Mouse (Mus musculus): Measurements from ENCODE around the gene Slc27a5. TPM values are rescaled to one million over a fixed set of nuclear protein-coding genes. Genes with fewer than 3 reads are reported as not detected.

The Slc27a5 gene
- polyA plus RNA-seq, 1 experiment from 2014 or later: not detected

DNA sequence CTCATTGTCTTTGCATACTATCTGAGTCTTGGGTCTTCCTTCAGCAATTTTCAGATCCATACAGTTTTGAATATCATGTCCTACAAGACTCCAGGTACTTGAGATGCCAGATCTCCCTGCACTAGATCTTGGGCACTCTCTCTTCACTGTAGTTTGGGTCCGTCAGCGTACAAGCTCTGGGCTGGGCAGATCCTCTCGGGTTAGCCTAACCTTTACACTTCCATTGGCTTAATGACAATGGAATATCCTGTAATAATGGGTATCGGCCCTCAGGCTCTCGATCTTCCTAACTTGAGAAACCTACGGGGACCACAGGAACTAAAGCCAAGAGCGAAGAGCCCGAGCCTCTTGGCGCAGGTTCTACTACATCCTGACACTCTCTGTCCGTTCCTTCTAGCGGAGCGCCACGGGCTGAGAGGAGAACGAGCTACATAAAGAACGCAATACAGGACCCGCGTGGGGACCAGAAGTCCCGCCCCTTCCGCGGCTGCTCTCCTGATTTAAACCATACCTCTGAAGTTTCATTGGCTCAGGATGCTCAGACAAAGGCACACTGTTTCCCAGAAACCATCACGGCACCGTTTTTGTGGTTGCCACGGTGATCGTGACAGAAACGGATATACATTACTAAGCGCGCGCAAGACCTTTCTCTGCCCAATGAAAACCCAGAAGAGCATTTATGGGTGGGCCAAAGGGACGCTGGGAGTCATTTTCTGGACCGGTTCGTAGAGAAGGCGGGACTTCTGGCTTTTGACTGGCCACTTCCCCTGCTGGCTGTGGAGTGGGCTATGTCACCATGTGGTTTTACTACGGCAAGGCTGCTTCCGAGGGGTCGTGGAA is 48.7 kb downstream of the Slc27a5 start:
- WGBS: 10% methylated on average over 35 of the region's 35 CpGs
- Histone ChIP-seq H3K9me3 (ENCODE audit: control insufficient read depth, low read length) (no peaks in the 10 kb centered on the region), H3K9ac (ENCODE audit: low read length) (peak overlapping the region; percentile 72), H3K4me2 (ENCODE audit: low read depth, severe bottlenecking) (peak overlapping the region; percentile 61), H3K27ac (replicated peaks; ENCODE audit: low read depth, low read length) (peak overlapping the region; percentile 81), H3K27me3 (ENCODE audit: control insufficient read depth, insufficient read depth, low read length) (no peaks in the 10 kb centered on the region), H3K4me3 (ENCODE audit: low read depth, low read length) (peak overlapping the region; percentile 36), H3K4me1 (ENCODE audit: control insufficient read depth, insufficient read depth, low read length) (no peaks in the 10 kb centered on the region), H3K36me3 (ENCODE audit: control insufficient read depth, insufficient read depth, low read length) (no peaks in the 10 kb centered on the region)
- DNase-seq (ENCODE audit: low spot score) (peak; percentile 94), ATAC-seq (ENCODE audit: insufficient number of reproducible peaks, low FRiP score, low TSS enrichment, low read depth) (peak; percentile 98)

- no peak for DNase-seq (ENCODE audit: low spot score)
- no peak for ATAC-seq (ENCODE audit: insufficient number of reproducible peaks, low FRiP score, low TSS enrichment, low read depth)
- Histone ChIP-seq H3K4me2 (ENCODE audit: low read depth, severe bottlenecking) (no peak overlapping the region), H3K4me3 (ENCODE audit: low read depth, low read length) (no peak overlapping the region), H3K9me3 (ENCODE audit: control insufficient read depth, low read length) (no peaks in the 10 kb centered on the region), H3K27me3 (ENCODE audit: control insufficient read depth, insufficient read depth, low read length) (no peaks in the 10 kb centered on the region), H3K27ac (replicated peaks; ENCODE audit: low read depth, low read length) (no peak overlapping the region), H3K9ac (ENCODE audit: low read length) (no peak overlapping the region), H3K4me1 (ENCODE audit: control insufficient read depth, insufficient read depth, low read length) (no peaks in the 10 kb centered on the region), H3K36me3 (ENCODE audit: control insufficient read depth, insufficient read depth, low read length) (no peaks in the 10 kb centered on the region)
Measured at GRCm38 (mm10) chr7:12943488-12943887, 54.5 kb downstream of the Slc27a5 start.

GRCm38 (mm10) chr7:12940599-12940998 is 57.4 kb downstream of the Slc27a5 start:
- H3K4me2 ChIP-seq (ENCODE audit: low read depth, severe bottlenecking): no peak overlapping the region
- H3K4me3 ChIP-seq (ENCODE audit: low read depth, low read length): no peak overlapping the region
- peaks cover 3% of the 10 kb centered on the region; the same call in 1 of the 2 replicates for H3K9me3 ChIP-seq (ENCODE audit: control insufficient read depth, low read length)
- H3K4me1 ChIP-seq (ENCODE audit: control insufficient read depth, insufficient read depth, low read length): no peaks in the 10 kb centered on the region
- WGBS: 84% methylated on average over 4 of the region's 4 CpGs
- no peaks in the 10 kb centered on the region for H3K27me3 ChIP-seq (ENCODE audit: control insufficient read depth, insufficient read depth, low read length)
- no peak overlapping the region for H3K27ac ChIP-seq (replicated peaks; ENCODE audit: low read depth, low read length)
- no peaks in the 10 kb centered on the region for H3K36me3 ChIP-seq (ENCODE audit: control insufficient read depth, insufficient read depth, low read length)
- no peak overlapping the region; the same call in 1 of the 2 replicates for H3K9ac ChIP-seq (ENCODE audit: low read length)
- ATAC-seq (ENCODE audit: insufficient number of reproducible peaks, low FRiP score, low TSS enrichment, low read depth) (no peak), DNase-seq (ENCODE audit: low spot score) (no peak)

Other genes with a start within 250 kb of the Slc27a5 start
- 11.6 and 17.7 TPM in 2 replicates for gene Zscan18, start 194.6 kb downstream of the Slc27a5 start, polyA plus RNA-seq (2014; fragmentation: Nextera tagmentation; extraction: Ambion mirVana)
- gene Zfp329, start 179.3 kb downstream of the Slc27a5 start, polyA plus RNA-seq (2014; fragmentation: Nextera tagmentation; extraction: Ambion mirVana): 18.5 and 21.1 TPM in 2 replicates
- gene Zfp110, start 163.4 kb downstream of the Slc27a5 start, polyA plus RNA-seq (2014; fragmentation: Nextera tagmentation; extraction: Ambion mirVana): 38.3 and 38.4 TPM in 2 replicates
- 6.3 and 7.7 TPM in 2 replicates for gene Zfp128, start 117.0 kb downstream of the Slc27a5 start, polyA plus RNA-seq (2014; fragmentation: Nextera tagmentation; extraction: Ambion mirVana)
- 28.1 and 29.0 TPM in 2 replicates for gene Zscan22, start 100.4 kb downstream of the Slc27a5 start, polyA plus RNA-seq (2014; fragmentation: Nextera tagmentation; extraction: Ambion mirVana)
- 1,067 and 1,071 TPM in 2 replicates for gene Rps5, start 75.9 kb downstream of the Slc27a5 start, polyA plus RNA-seq (2014; fragmentation: Nextera tagmentation; extraction: Ambion mirVana)
- gene Rnf225, start 70.8 kb downstream of the Slc27a5 start, polyA plus RNA-seq (2014; fragmentation: Nextera tagmentation; extraction: Ambion mirVana): 0.57 and 0.59 TPM in 2 replicates
- 8.2 and 10.2 TPM in 2 replicates for gene Zfp324, start 32.4 kb downstream of the Slc27a5 start, polyA plus RNA-seq (2014; fragmentation: Nextera tagmentation; extraction: Ambion mirVana)
- gene Zfp446, start 20.3 kb downstream of the Slc27a5 start, polyA plus RNA-seq (2014; fragmentation: Nextera tagmentation; extraction: Ambion mirVana): 7.5 and 10.3 TPM in 2 replicates
- 610 and 647 TPM in 2 replicates for gene Trim28, start 922 bp upstream of the Slc27a5 start, polyA plus RNA-seq (2014; fragmentation: Nextera tagmentation; extraction: Ambion mirVana)
- gene Zbtb45, start 11.8 kb upstream of the Slc27a5 start, polyA plus RNA-seq (2014; fragmentation: Nextera tagmentation; extraction: Ambion mirVana): 30.6 and 31.5 TPM in 2 replicates
- 84.2 and 93.8 TPM in 2 replicates for gene Chmp2a, start 36.6 kb upstream of the Slc27a5 start, polyA plus RNA-seq (2014; fragmentation: Nextera tagmentation; extraction: Ambion mirVana)
- 199 TPM in 2 replicates for gene Ube2m, start 40.1 kb upstream of the Slc27a5 start, polyA plus RNA-seq (2014; fragmentation: Nextera tagmentation; extraction: Ambion mirVana)
- gene Mzf1, start 56.6 kb upstream of the Slc27a5 start, polyA plus RNA-seq (2014; fragmentation: Nextera tagmentation; extraction: Ambion mirVana): 2.3 TPM in 2 replicates
- gene Vmn1r85, start 97.0 kb upstream of the Slc27a5 start, polyA plus RNA-seq (2014; fragmentation: Nextera tagmentation; extraction: Ambion mirVana): not detected in 2 replicates
- not detected in 2 replicates for gene Vmn1r86, start 121.7 kb upstream of the Slc27a5 start, polyA plus RNA-seq (2014; fragmentation: Nextera tagmentation; extraction: Ambion mirVana)
- gene Vmn1r87, start 142.0 kb upstream of the Slc27a5 start, polyA plus RNA-seq (2014; fragmentation: Nextera tagmentation; extraction: Ambion mirVana): not detected in 2 replicates
- gene Vmn1r88, start 161.4 kb upstream of the Slc27a5 start, polyA plus RNA-seq (2014; fragmentation: Nextera tagmentation; extraction: Ambion mirVana): not detected in 2 replicates
- not detected in 2 replicates for gene Vmn1r89, start 214.8 kb upstream of the Slc27a5 start, polyA plus RNA-seq (2014; fragmentation: Nextera tagmentation; extraction: Ambion mirVana)

Data from limb, embryonic 11.5 days (tissue).